Mouse (Mus musculus): ENCODE data around the gene Nol11. TPM values are rescaled to one million over a fixed set of nuclear protein-coding genes. Genes with fewer than 3 reads are reported as not detected.
A peak's percentile ranks its signal among the peaks of the same experiment; 100 is the strongest.

The Nol11 gene
- 48.8 and 50.0 TPM in 2 replicates for polyA plus RNA-seq (2014; fragmentation: Nextera tagmentation; extraction: Ambion mirVana)

DNA sequence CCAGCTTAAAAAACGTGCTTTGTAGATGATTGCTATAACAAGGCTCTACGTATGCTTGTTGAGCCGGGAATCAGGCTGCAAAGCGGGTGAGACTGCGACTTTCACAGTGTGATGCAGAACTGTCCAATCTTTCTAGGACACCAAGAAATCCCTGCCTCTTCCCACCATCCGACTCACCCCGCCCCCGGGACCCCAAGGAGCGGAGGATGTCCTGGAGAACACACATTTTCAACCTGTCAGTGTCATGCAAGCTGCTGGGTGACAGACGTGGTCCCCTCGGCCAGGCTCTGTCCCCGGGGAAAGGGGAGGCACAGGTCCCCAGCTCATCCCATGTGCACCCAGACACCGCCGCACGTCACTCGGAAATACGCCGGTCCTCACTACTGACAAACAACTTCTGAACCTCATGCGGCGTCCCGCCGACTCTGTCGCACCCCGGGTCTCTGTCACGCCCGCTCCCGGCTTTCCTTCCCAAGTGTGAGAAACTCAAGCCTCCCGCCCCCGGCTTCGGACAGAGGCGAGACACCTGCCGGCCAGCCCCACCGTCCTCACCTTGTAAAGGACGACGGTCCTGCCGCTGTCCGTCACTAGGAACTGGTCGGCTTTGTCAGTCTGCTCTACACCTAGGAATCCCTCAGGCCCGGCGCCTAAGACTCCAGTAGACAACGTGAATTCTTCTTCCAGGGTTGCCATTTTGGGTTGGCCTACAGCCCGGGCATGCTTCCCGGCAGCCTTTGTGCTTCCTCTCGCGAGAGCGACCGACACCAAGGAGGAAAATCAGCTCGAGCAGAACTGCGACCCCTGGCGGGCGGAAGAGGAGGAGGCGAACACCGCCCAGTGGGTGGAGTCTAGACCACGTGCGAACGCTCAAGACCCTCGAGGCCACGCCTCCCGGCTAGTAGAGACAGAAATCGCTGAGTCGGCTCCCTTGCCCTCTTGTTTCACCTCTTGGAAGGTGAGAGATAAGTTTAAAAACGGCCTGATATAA, at the start of gene Nol11:
Nol11 (minus strand) TSS at position 817 of the 988 bp plus-strand sequence.
- H3K27me3 ChIP-seq (ENCODE audit: control insufficient read depth, insufficient read depth, low read length), result no peaks in the 10 kb centered on the region
- no peaks in the 10 kb centered on the region for H3K9me3 ChIP-seq (replicated peaks; ENCODE audit: control insufficient read depth, low read length)
- H3K9ac ChIP-seq (ENCODE audit: low read depth, low read length), result peak within 1 kb of the TSS; percentile 96
- peak; percentile 93 for ATAC-seq (replicated peaks; ENCODE audit: insufficient number of reproducible peaks, low FRiP score, low TSS enrichment)
- peaks cover 5% of the 10 kb centered on the region for H3K36me3 ChIP-seq (ENCODE audit: control insufficient read depth, insufficient read depth, low read length)
- peaks cover 5% of the 10 kb centered on the region; the same call in 1 of the 2 replicates for H3K4me1 ChIP-seq (ENCODE audit: control insufficient read depth, insufficient read depth, low read length)
- under 1% methylated on average over 62 of the region's 62 CpGs for whole genome bisulfite sequencing (ENCODE audit: insufficient replicate concordance)
- peak within 1 kb of the TSS; percentile 71 for H3K4me2 ChIP-seq
- H3K4me3 ChIP-seq (ENCODE audit: low read depth, low read length), result peak within 1 kb of the TSS; percentile 82
- peak within 1 kb of the TSS; percentile 70 for H3K27ac ChIP-seq (ENCODE audit: low read depth, low read length)

DNA sequence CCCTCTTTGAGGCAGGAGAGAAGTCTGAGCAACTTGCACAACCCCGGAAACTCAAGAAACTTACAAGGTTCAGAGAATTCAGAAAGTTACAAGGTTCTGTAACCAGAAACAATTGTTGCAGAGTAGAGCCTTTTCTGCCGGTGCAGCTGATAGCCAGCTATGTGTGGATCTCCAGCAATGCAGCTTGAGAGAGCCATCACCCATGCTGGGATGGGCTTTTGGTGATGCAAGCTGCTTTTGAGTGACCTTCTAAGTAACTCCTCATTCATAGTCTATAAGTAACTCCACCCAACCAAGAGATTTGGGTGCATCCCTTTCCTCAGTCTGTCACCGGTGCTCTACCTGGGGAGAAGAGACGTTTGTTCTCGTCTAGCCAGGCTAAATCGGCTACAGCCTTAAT, 49.3 kb upstream of the Nol11 start:
- Histone ChIP-seq H3K4me1 (ENCODE audit: control insufficient read depth, insufficient read depth, low read length) (no peaks in the 10 kb centered on the region), H3K27ac (ENCODE audit: low read depth, low read length) (no peak overlapping the region), H3K36me3 (ENCODE audit: control insufficient read depth, insufficient read depth, low read length) (no peaks in the 10 kb centered on the region), H3K4me3 (ENCODE audit: low read depth, low read length) (no peak overlapping the region), H3K9me3 (replicated peaks; ENCODE audit: control insufficient read depth, low read length) (no peaks in the 10 kb centered on the region), H3K27me3 (ENCODE audit: control insufficient read depth, insufficient read depth, low read length) (no peaks in the 10 kb centered on the region), H3K4me2 (no peak overlapping the region), H3K9ac (ENCODE audit: low read depth, low read length) (no peak overlapping the region)
- WGBS (ENCODE audit: insufficient replicate concordance), result 84% methylated on average over 6 of the region's 6 CpGs
- no peak for ATAC-seq (replicated peaks; ENCODE audit: insufficient number of reproducible peaks, low FRiP score, low TSS enrichment)

DNA sequence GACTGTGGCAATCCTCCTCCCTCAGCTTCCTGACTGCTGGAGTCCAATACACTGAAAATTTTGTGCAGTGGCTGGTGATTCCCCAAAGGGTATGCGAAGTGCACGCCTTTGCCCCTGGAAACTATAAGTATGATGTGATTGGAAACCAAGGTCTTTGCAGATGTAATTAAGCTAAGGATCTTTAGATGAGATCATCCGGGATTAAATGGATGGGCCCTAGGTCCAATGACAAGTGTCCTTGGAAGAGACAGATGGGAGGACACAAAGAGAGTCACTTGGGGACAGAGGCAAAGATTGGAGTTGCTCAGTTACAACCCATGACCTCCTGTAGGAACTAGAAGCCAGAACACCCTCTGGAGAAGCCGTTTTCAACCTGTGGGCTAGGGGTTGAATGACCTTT, 48.4 kb upstream of the Nol11 start:
- H3K36me3 ChIP-seq (ENCODE audit: control insufficient read depth, insufficient read depth, low read length), result no peaks in the 10 kb centered on the region
- no peaks in the 10 kb centered on the region for H3K9me3 ChIP-seq (replicated peaks; ENCODE audit: control insufficient read depth, low read length)
- no peak overlapping the region for H3K9ac ChIP-seq (ENCODE audit: low read depth, low read length)
- no peak for ATAC-seq (replicated peaks; ENCODE audit: insufficient number of reproducible peaks, low FRiP score, low TSS enrichment)
- 92% methylated on average over 4 of the region's 4 CpGs for WGBS (ENCODE audit: insufficient replicate concordance)
- H3K27ac ChIP-seq (ENCODE audit: low read depth, low read length), result no peak overlapping the region
- no peaks in the 10 kb centered on the region for H3K4me1 ChIP-seq (ENCODE audit: control insufficient read depth, insufficient read depth, low read length)
- no peaks in the 10 kb centered on the region for H3K27me3 ChIP-seq (ENCODE audit: control insufficient read depth, insufficient read depth, low read length)
- H3K4me3 ChIP-seq (ENCODE audit: low read depth, low read length), result no peak overlapping the region
- H3K4me2 ChIP-seq, result no peak overlapping the region

DNA sequence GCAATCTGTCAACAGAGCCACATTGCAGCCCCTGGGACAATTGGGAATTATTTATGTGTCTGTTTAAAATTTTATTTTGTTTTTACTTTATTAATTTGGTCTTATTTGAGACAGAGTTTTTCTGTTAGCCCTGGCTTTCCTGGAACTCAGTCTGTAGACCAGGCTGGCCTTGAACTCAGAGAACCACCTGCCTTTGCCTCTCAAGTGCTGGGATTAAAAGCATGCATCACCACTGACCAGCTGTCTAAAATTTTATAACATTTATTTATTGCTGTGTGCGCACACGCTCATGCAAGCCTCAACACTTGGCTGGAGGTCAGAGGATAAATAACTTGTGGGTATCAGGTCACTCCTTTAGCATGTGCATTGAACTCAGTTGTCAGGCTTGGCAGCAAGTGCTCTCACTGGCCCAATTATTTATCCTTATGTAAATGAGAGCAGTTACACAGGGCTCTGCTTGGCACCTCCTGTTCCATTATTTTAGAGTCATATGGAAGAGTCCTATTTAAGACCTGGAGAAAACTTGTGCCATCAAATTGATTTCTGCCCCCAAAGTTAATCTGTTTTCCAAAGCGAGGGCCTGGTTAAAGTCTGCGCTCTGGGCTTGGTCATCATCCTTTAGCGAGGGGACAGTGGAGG, 44.2 kb upstream of the Nol11 start:
- 91% methylated on average over 5 of the region's 5 CpGs for WGBS (ENCODE audit: insufficient replicate concordance)
- ATAC-seq (replicated peaks; ENCODE audit: insufficient number of reproducible peaks, low FRiP score, low TSS enrichment), result no peak
- no peaks in the 10 kb centered on the region for H3K4me1 ChIP-seq (ENCODE audit: control insufficient read depth, insufficient read depth, low read length)

DNA sequence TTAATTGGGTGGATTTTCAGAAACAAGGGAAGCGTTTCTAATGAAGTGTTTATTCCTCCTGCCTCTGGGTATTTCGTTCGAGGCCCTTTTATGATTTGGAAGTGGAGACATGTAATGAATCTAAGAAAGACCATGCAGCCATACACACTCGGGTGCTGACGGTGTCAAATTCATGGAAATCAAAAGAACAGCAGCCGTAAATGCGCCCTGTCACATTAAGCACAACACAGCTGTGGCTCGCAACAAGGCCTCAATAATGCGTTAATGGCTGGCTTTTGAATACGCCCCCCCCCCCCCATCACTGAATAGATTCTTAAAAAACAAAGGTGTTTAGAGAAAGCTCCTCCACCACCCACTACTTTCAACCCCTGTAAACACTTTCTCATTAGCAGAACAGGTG, 40.9 kb upstream of the Nol11 start:
- ATAC-seq (replicated peaks; ENCODE audit: insufficient number of reproducible peaks, low FRiP score, low TSS enrichment), result no peak
- H3K36me3 ChIP-seq (ENCODE audit: control insufficient read depth, insufficient read depth, low read length), result 0 out of 2 replicates have a peak, but pooled peaks cover 2% of the 10 kb centered on the region
- WGBS (ENCODE audit: insufficient replicate concordance), result 81% methylated on average over 10 of the region's 10 CpGs

More for the DNA sequence above, 44.2 kb upstream of the Nol11 start:
- no peak overlapping the region for H3K4me3 ChIP-seq (ENCODE audit: low read depth, low read length)
- H3K4me2 ChIP-seq, result no peak overlapping the region
- no peak overlapping the region for H3K9ac ChIP-seq (ENCODE audit: low read depth, low read length)
- H3K36me3 ChIP-seq (ENCODE audit: control insufficient read depth, insufficient read depth, low read length), result no peaks in the 10 kb centered on the region
- H3K27me3 ChIP-seq (ENCODE audit: control insufficient read depth, insufficient read depth, low read length), result no peaks in the 10 kb centered on the region
- no peaks in the 10 kb centered on the region for H3K9me3 ChIP-seq (replicated peaks; ENCODE audit: control insufficient read depth, low read length)
- H3K27ac ChIP-seq (ENCODE audit: low read depth, low read length), result no peak overlapping the region

DNA sequence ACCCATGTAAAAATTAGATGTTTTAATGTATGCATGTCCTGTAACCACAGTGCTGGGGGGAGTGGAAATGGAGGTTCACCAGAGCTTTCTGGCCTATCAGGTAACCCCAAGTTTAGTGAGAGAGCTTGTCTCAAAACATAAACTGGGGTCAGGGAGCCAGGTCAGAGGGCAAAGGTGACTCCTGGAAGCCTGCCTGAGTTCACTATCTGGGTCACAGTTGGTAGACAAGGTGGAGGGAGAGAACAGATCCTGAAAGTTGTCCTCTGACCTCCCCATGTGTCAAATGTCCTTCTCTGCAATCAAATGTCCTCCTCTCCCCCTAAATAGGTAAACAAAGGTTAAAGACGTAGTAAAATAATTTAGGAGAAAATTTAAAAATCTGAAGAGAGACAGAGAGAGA, 37.2 kb upstream of the Nol11 start:
- H3K9ac ChIP-seq (ENCODE audit: low read depth, low read length), result no peak overlapping the region
- no peak overlapping the region for H3K4me3 ChIP-seq (ENCODE audit: low read depth, low read length)
- no peaks in the 10 kb centered on the region for H3K27me3 ChIP-seq (ENCODE audit: control insufficient read depth, insufficient read depth, low read length)
- H3K4me2 ChIP-seq, result no peak overlapping the region
- no peak overlapping the region for H3K27ac ChIP-seq (ENCODE audit: low read depth, low read length)
- H3K9me3 ChIP-seq (replicated peaks; ENCODE audit: control insufficient read depth, low read length), result no peaks in the 10 kb centered on the region
- 0 out of 2 replicates have a peak, but pooled peaks cover 2% of the 10 kb centered on the region for H3K36me3 ChIP-seq (ENCODE audit: control insufficient read depth, insufficient read depth, low read length)
- peaks cover 18% of the 10 kb centered on the region for H3K4me1 ChIP-seq (ENCODE audit: control insufficient read depth, insufficient read depth, low read length)
- no peak for ATAC-seq (replicated peaks; ENCODE audit: insufficient number of reproducible peaks, low FRiP score, low TSS enrichment)
- 90% methylated on average over 1 of the region's 1 CpGs for WGBS (ENCODE audit: insufficient replicate concordance)

More for the DNA sequence above, 40.9 kb upstream of the Nol11 start:
- Histone ChIP-seq H3K9me3 (replicated peaks; ENCODE audit: control insufficient read depth, low read length) (no peaks in the 10 kb centered on the region), H3K27ac (ENCODE audit: low read depth, low read length) (no peak overlapping the region), H3K27me3 (ENCODE audit: control insufficient read depth, insufficient read depth, low read length) (no peaks in the 10 kb centered on the region), H3K4me1 (ENCODE audit: control insufficient read depth, insufficient read depth, low read length) (peaks cover 8% of the 10 kb centered on the region), H3K4me2 (no peak overlapping the region), H3K4me3 (ENCODE audit: low read depth, low read length) (no peak overlapping the region), H3K9ac (ENCODE audit: low read depth, low read length) (no peak overlapping the region)

DNA sequence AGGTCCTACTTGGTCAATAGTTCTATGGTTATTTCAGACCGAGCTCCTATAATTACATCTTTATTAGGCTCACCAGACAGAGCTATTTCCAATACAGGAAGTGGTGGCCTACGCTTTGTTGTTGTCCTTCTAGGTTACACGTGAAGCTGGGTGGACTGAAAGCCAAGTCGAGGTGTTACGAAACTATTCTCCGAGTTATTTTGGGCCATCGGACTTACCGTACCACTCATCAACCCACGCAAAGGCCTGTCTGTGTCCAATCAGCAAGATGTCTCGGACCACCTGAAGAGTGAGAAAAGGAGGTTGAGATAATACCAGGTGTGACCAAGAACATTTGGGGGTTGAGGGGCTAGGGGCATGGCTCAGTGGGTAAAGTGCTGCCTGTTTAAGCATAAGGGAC, 36.8 kb upstream of the Nol11 start:
- Histone ChIP-seq H3K4me2 (no peak overlapping the region), H3K9me3 (replicated peaks; ENCODE audit: control insufficient read depth, low read length) (no peaks in the 10 kb centered on the region), H3K27me3 (ENCODE audit: control insufficient read depth, insufficient read depth, low read length) (no peaks in the 10 kb centered on the region), H3K27ac (ENCODE audit: low read depth, low read length) (no peak overlapping the region), H3K4me1 (ENCODE audit: control insufficient read depth, insufficient read depth, low read length) (peaks cover 18% of the 10 kb centered on the region), H3K4me3 (ENCODE audit: low read depth, low read length) (no peak overlapping the region), H3K36me3 (ENCODE audit: control insufficient read depth, insufficient read depth, low read length) (0 out of 2 replicates have a peak, but pooled peaks cover 2% of the 10 kb centered on the region), H3K9ac (ENCODE audit: low read depth, low read length) (no peak overlapping the region)
- WGBS (ENCODE audit: insufficient replicate concordance), result 70% methylated on average over 10 of the region's 10 CpGs
- ATAC-seq (replicated peaks; ENCODE audit: insufficient number of reproducible peaks, low FRiP score, low TSS enrichment), result no peak

DNA sequence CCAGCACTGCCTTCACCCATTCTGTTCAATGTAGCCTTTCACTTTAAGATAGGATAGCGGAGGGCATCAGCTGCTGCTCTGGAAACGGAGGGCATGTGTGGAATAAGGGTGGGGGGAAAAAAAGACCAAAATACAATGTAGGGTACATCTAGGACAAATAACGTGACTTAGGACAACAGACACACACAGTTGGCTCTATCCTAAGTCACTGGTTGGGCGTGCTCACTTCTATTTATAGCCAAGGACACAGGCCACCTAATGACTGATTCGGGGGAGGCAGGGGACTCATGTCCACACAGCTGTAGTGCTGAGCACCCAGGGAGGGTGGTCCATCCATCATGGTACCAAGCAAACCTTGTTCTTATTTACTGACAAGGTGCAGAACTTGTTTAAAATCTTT, 36.1 kb upstream of the Nol11 start:
- WGBS (ENCODE audit: insufficient replicate concordance), result 50% methylated on average over 5 of the region's 5 CpGs
- Histone ChIP-seq H3K36me3 (ENCODE audit: control insufficient read depth, insufficient read depth, low read length) (0 out of 2 replicates have a peak, but pooled peaks cover 2% of the 10 kb centered on the region), H3K9ac (ENCODE audit: low read depth, low read length) (no peak overlapping the region), H3K27me3 (ENCODE audit: control insufficient read depth, insufficient read depth, low read length) (no peaks in the 10 kb centered on the region), H3K4me2 (no peak overlapping the region), H3K4me3 (ENCODE audit: low read depth, low read length) (no peak overlapping the region), H3K9me3 (replicated peaks; ENCODE audit: control insufficient read depth, low read length) (no peaks in the 10 kb centered on the region), H3K4me1 (ENCODE audit: control insufficient read depth, insufficient read depth, low read length) (peaks cover 18% of the 10 kb centered on the region), H3K27ac (ENCODE audit: low read depth, low read length) (peak overlapping the region; percentile 46; the same call in 1 of the 2 replicates)
- ATAC-seq (replicated peaks; ENCODE audit: insufficient number of reproducible peaks, low FRiP score, low TSS enrichment), result no peak

All from heart, embryonic 11.5 days (tissue).